Mouse (Mus musculus): ENCODE results near the gene Safb2. TPM values are rescaled to one million over a fixed set of nuclear protein-coding genes. Genes with fewer than 3 reads are reported as not detected.
"Not testable (repeated sequence)": the region's sequence is repeated elsewhere in the genome, so short reads cannot be mapped to it uniquely, and the experiment has no call there.

Safb2 gene
- polyA plus RNA-seq (2011; ENCODE audit: insufficient read depth, insufficient read length, low read depth, missing spikeins), result 107 and 117 TPM in 2 replicates

GRCm38 (mm10) chr17:56584257-56585130 is at the start of gene Safb2, which contains the start of gene Safb:
Gene Safb2, minus strand, starts transcription at chr17:56584585.
Gene Safb, plus strand, starts transcription at chr17:56584825.
- no peaks in the 10 kb centered on the region for H3K4me1 ChIP-seq (ENCODE audit: control insufficient read depth, insufficient read depth, low read length)

DNA sequence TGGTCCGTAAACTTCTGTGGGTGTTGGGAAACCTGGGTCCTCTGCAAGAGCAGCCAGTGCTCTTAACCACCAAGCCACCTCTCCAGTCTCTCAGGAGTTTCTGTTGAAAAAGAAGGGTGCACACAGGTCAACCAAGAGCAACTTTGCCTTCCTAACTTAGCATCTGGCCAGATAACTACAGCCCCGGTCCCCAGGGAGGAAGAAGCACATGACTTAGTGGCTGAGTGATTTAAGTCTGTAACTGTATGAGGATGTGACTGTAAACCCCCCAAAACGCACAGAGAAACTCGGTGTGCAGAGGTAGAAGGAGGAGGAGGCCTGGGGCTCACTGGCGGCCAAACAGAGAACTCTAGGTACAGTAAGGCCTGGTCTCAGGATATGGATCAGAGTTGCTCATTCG is 49.6 kb upstream of the Safb2 start:
- Histone ChIP-seq H3K27ac (ENCODE audit: insufficient read depth, low read length) (no peak overlapping the region), H3K36me3 (ENCODE audit: control insufficient read depth, insufficient read depth, low read length, poor library complexity, severe bottlenecking) (no peaks in the 10 kb centered on the region), H3K4me3 (ENCODE audit: low read depth, low read length) (no peak overlapping the region), H3K9me3 (replicated peaks; ENCODE audit: control insufficient read depth, insufficient read depth, low read length, poor library complexity, severe bottlenecking) (no peaks in the 10 kb centered on the region), H3K4me1 (ENCODE audit: control insufficient read depth, insufficient read depth, low read length) (peaks cover 5% of the 10 kb centered on the region), H3K27me3 (ENCODE audit: control insufficient read depth, insufficient read depth, low read length, poor library complexity, severe bottlenecking) (no peaks in the 10 kb centered on the region), H3K9ac (ENCODE audit: low read depth, poor library complexity, severe bottlenecking) (no peak overlapping the region)
- TF ChIP-seq POLR2A (IDR thresholded peaks at IDR 0.05; ENCODE audit: insufficient read depth, low read length) (no peak), EP300 (IDR thresholded peaks at IDR 0.05; ENCODE audit: insufficient read depth, low read depth, low read length) (no peak), CTCF (IDR thresholded peaks at IDR 0.05; ENCODE audit: low read depth, low read length) (no peak)

More at GRCm38 (mm10) chr17:56584257-56585130, at the start of gene Safb2, which contains the start of gene Safb:
- peak within 1 kb of the TSS; percentile 95 for H3K9ac ChIP-seq (ENCODE audit: low read depth, poor library complexity, severe bottlenecking)
- TF ChIP-seq CTCF (IDR thresholded peaks at IDR 0.05; ENCODE audit: low read depth, low read length) (no peak), EP300 (IDR thresholded peaks at IDR 0.05; ENCODE audit: insufficient read depth, low read depth, low read length) (no peak), POLR2A (IDR thresholded peaks at IDR 0.05; ENCODE audit: insufficient read depth, low read length) (peak; percentile 57)
- no peaks in the 10 kb centered on the region for H3K9me3 ChIP-seq (replicated peaks; ENCODE audit: control insufficient read depth, insufficient read depth, low read length, poor library complexity, severe bottlenecking)
- H3K27me3 ChIP-seq (ENCODE audit: control insufficient read depth, insufficient read depth, low read length, poor library complexity, severe bottlenecking), result no peaks in the 10 kb centered on the region
- peaks cover 42% of the 10 kb centered on the region for H3K36me3 ChIP-seq (ENCODE audit: control insufficient read depth, insufficient read depth, low read length, poor library complexity, severe bottlenecking)
- H3K4me3 ChIP-seq (ENCODE audit: low read depth, low read length), result peak within 1 kb of the TSS; percentile 99
- H3K27ac ChIP-seq (ENCODE audit: insufficient read depth, low read length), result peak within 1 kb of the TSS; percentile 74

GRCm38 (mm10) chr17:56631807-56632206 is 47.4 kb upstream of the Safb2 start:
- peaks cover 5% of the 10 kb centered on the region for H3K4me1 ChIP-seq (ENCODE audit: control insufficient read depth, insufficient read depth, low read length)
- TF ChIP-seq POLR2A (IDR thresholded peaks at IDR 0.05; ENCODE audit: insufficient read depth, low read length) (no peak), EP300 (IDR thresholded peaks at IDR 0.05; ENCODE audit: insufficient read depth, low read depth, low read length) (peak; percentile 61; the same call in 1 of the 2 replicates)
- H3K4me3 ChIP-seq (ENCODE audit: low read depth, low read length), result no peak overlapping the region
- H3K27me3 ChIP-seq (ENCODE audit: control insufficient read depth, insufficient read depth, low read length, poor library complexity, severe bottlenecking), result no peaks in the 10 kb centered on the region
- H3K9me3 ChIP-seq (replicated peaks; ENCODE audit: control insufficient read depth, insufficient read depth, low read length, poor library complexity, severe bottlenecking), result no peaks in the 10 kb centered on the region
- H3K36me3 ChIP-seq (ENCODE audit: control insufficient read depth, insufficient read depth, low read length, poor library complexity, severe bottlenecking), result no peaks in the 10 kb centered on the region
- H3K27ac ChIP-seq (ENCODE audit: insufficient read depth, low read length), result peak overlapping the region; percentile 40; the same call in 1 of the 2 replicates
- no peak overlapping the region for H3K9ac ChIP-seq (ENCODE audit: low read depth, poor library complexity, severe bottlenecking)

GRCm38 (mm10) chr17:56629800-56630781 is 45.7 kb upstream of the Safb2 start:
- H3K4me3 ChIP-seq (ENCODE audit: low read depth, low read length); H3K27ac ChIP-seq (ENCODE audit: insufficient read depth, low read length); H3K27me3 ChIP-seq (ENCODE audit: control insufficient read depth, insufficient read depth, low read length, poor library complexity, severe bottlenecking): not testable (repeated sequence)

DNA sequence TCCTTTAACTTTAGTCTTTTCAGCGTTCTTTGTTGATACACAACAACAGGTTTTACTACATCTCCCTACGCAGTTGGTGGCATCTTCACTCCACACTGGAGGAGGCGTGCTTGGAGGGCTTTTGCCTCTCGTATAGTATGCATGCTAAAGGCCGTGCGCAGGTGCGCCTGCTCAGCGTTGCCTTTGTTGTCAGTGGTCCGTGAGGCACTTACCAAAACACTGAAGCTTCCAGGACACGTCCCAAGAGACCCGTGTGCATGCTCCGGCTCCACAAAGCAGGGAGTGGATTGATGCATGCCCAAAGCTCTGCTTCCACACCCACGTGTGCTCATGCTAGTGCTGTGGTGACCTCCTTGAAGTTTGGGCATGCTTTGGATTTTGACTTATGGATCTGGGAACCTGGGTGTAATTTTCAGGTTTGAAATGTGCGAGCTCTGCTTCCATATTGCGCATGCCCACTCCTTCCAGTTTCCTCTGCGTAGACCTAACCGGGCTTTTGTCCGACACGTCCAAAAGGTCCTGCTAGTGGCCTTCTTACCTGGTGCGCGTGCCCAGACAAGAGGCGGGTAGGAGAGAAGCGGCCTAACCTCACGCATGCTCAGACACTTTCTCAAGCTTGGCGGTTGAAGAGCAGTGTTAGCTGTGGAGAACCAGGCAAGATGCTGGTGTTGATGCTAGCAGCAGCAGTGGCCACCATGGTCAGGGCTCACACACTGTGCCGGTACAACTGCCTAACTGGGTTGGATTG is 43.3 kb upstream of the Safb2 start, which contains the start of gene Catsperd:
Gene Catsperd, plus strand, starts transcription at position 614 of the 748 bp plus-strand sequence.
- peak within 1 kb of the TSS; percentile 17; the same call in 1 of the 2 replicates for H3K9ac ChIP-seq (ENCODE audit: low read depth, poor library complexity, severe bottlenecking)
- peaks cover under 1% of the 10 kb centered on the region; the same call in 1 of the 2 replicates for H3K36me3 ChIP-seq (ENCODE audit: control insufficient read depth, insufficient read depth, low read length, poor library complexity, severe bottlenecking)
- H3K27me3 ChIP-seq (ENCODE audit: control insufficient read depth, insufficient read depth, low read length, poor library complexity, severe bottlenecking), result no peaks in the 10 kb centered on the region
- H3K9me3 ChIP-seq (replicated peaks; ENCODE audit: control insufficient read depth, insufficient read depth, low read length, poor library complexity, severe bottlenecking), result no peaks in the 10 kb centered on the region
- H3K4me1 ChIP-seq (ENCODE audit: control insufficient read depth, insufficient read depth, low read length), result peaks cover 5% of the 10 kb centered on the region
- H3K27ac ChIP-seq (ENCODE audit: insufficient read depth, low read length), result peak within 1 kb of the TSS; percentile 54
- peak within 1 kb of the TSS; percentile 76 for H3K4me3 ChIP-seq (ENCODE audit: low read depth, low read length)
- TF ChIP-seq EP300 (IDR thresholded peaks at IDR 0.05; ENCODE audit: insufficient read depth, low read depth, low read length), result no peak
- peak; percentile 18 for TF ChIP-seq POLR2A (IDR thresholded peaks at IDR 0.05; ENCODE audit: insufficient read depth, low read length)
- TF ChIP-seq CTCF (IDR thresholded peaks at IDR 0.05; ENCODE audit: low read depth, low read length), result no peak

More at GRCm38 (mm10) chr17:56629800-56630781, 45.7 kb upstream of the Safb2 start:
- not testable (repeated sequence) for H3K4me1 ChIP-seq (ENCODE audit: control insufficient read depth, insufficient read depth, low read length); H3K9me3 ChIP-seq (replicated peaks; ENCODE audit: control insufficient read depth, insufficient read depth, low read length, poor library complexity, severe bottlenecking); H3K9ac ChIP-seq (ENCODE audit: low read depth, poor library complexity, severe bottlenecking); H3K36me3 ChIP-seq (ENCODE audit: control insufficient read depth, insufficient read depth, low read length, poor library complexity, severe bottlenecking)
